Mouse (Mus musculus) ZHBTc4 (cell line): ENCODE measurements at regions not wholly inside any gene's neighbourhood (a gene's known extent, or its start where the extent isn't known, plus 50 kb on each side); places are given as distances from the start of the nearest gene placed in this dataset.
A peak's percentile ranks its signal among the peaks of the same experiment; 100 is the strongest.

Source experiments
- DNase-seq: peaks from one replicate; pipeline ENCODE4 v3.0.0-alpha.2; 2011; ENCODE audit warnings: low read depth, low spot score

GRCm38 (mm10) chr9:103922356-103922755 lies 80.0 kb upstream of the Nphp3 start:
- no peak for DNase-seq

- DNase-seq = no peak
Measured at GRCm38 (mm10) chr9:103924641-103925040, 77.7 kb upstream of the Nphp3 start.

GRCm38 (mm10) chr9:103925486-103925885 lies 76.9 kb upstream of the Nphp3 start:
- DNase-seq = no peak

- no peak for DNase-seq
Measured at GRCm38 (mm10) chr9:103928744-103929527, 73.4 kb upstream of the Nphp3 start.

- DNase-seq = no peak
Measured at GRCm38 (mm10) chr9:103938070-103938469, 64.3 kb upstream of the Nphp3 start.

GRCm38 (mm10) chr9:103940010-103940409 lies 62.3 kb upstream of the Nphp3 start:
- DNase-seq = no peak

- no peak for DNase-seq
Measured at GRCm38 (mm10) chr9:103940506-103940905, 61.8 kb upstream of the Nphp3 start.

GRCm38 (mm10) chr9:103941176-103941900 lies 61.0 kb upstream of the Nphp3 start:
- peak; percentile 53 for DNase-seq

- DNase-seq = no peak
Measured at GRCm38 (mm10) chr9:103941901-103942260, 60.5 kb upstream of the Nphp3 start.

GRCm38 (mm10) chr9:103945406-103945805 lies 56.9 kb upstream of the Nphp3 start:
- no peak for DNase-seq

GRCm38 (mm10) chr9:103951799-103952198 lies 50.5 kb upstream of the Nphp3 start:
- no peak for DNase-seq
